Mouse (Mus musculus) kidney, embryonic 16.5 days (tissue): Measurements from ENCODE around the gene Arl8b. TPM values are rescaled to one million over a fixed set of nuclear protein-coding genes. Genes with fewer than 3 reads are reported as not detected.
A peak's percentile ranks its signal among the peaks of the same experiment; 100 is the strongest.

Experiments used
- ATAC-seq: fragments of 200-750 bp; cut with Nextera tagmentation; 2 replicates; pipeline ENCODE4 v1.8.0; 2017; ENCODE audit warnings: moderate TSS enrichment; ENCODE audit not compliant: low FRiP score, low TSS enrichment
- H3K27ac ChIP-seq: fragments of 300-500 bp; sonication (generic); 2 replicates; pipeline ENCODE4 v1.5.1; 2014; ENCODE audit warnings: low read length
- H3K27me3 ChIP-seq: fragments of 300-500 bp; sonication (generic); 2 replicates; pipeline ENCODE4 v1.6.1; 2014; ENCODE audit warnings: low read length, control low read depth, mixed read lengths; ENCODE audit not compliant: insufficient read depth
- H3K36me3 ChIP-seq: fragments of 300-500 bp; sonication (generic); 2 replicates; pipeline ENCODE4 v1.6.1; 2014; ENCODE audit warnings: low read length, control low read depth, mixed read lengths; ENCODE audit not compliant: insufficient read depth
- H3K4me1 ChIP-seq: fragments of 300-500 bp; sonication (generic); 2 replicates; pipeline ENCODE4 v1.6.1; 2014; ENCODE audit warnings: low read length, control low read depth, mixed read lengths; ENCODE audit not compliant: insufficient read depth
- H3K4me2 ChIP-seq: fragments of 300-500 bp; sonication (generic); replicated peaks from 2 replicates; pipeline ENCODE4 v1.6.1; 2014; ENCODE audit warnings: low read depth, low read length
- H3K4me3 ChIP-seq: fragments of 300-500 bp; sonication (generic); 2 replicates; pipeline ENCODE4 v1.5.1; 2014; ENCODE audit warnings: mild to moderate bottlenecking, low read length
- H3K9ac ChIP-seq: fragments of 300-500 bp; sonication (generic); replicated peaks from 2 replicates; pipeline ENCODE4 v1.6.1; 2014; ENCODE audit warnings: low read length
- H3K9me3 ChIP-seq: fragments of 300-500 bp; sonication (generic); 2 replicates; pipeline ENCODE4 v1.6.1; 2016; ENCODE audit warnings: low read length, control low read depth
- WGBS: fragments of 180-500 bp; shearing (Covaris S2); extraction: QIAGEN DNeasy Blood & Tissue Kit; methylation state at CpG from one replicate; pipeline ENCODE4 v1.1.7; 2014; 5-methylcytosine and 5-hydroxymethylcytosine counted together
- polyA plus RNA-seq: library from polyadenylated mRNA; unstranded; fragments of >200 nt; fragmentation: Nextera tagmentation; extraction: Ambion mirVana; gene quantifications from 2 replicates; pipeline ENCODE4 v1.2.1, GENCODE M21; 2015

Gene Arl8b
- polyA plus RNA-seq, 1 experiment from 2014 or later = 79.1 TPM

GRCm38 (mm10) chr6:108840861-108841640 is 58.2 kb downstream of the Arl8b start:
- Histone ChIP-seq H3K4me1 (no peaks in the 10 kb centered on the region), H3K4me3 (no peak overlapping the region), H3K4me2 (no peak overlapping the region), H3K27me3 (no peaks in the 10 kb centered on the region), H3K9me3 (no peaks in the 10 kb centered on the region), H3K9ac (no peak overlapping the region), H3K36me3 (peaks cover 29% of the 10 kb centered on the region), H3K27ac (no peak overlapping the region)
- WGBS = 94% methylated on average over 8 of the region's 8 CpGs
- ATAC-seq = no peak

- Histone ChIP-seq H3K27me3 (no peaks in the 10 kb centered on the region), H3K4me2 (no peak overlapping the region), H3K9me3 (no peaks in the 10 kb centered on the region), H3K4me3 (no peak overlapping the region), H3K36me3 (peaks cover 33% of the 10 kb centered on the region), H3K4me1 (no peaks in the 10 kb centered on the region), H3K27ac (no peak overlapping the region), H3K9ac (no peak overlapping the region)
- ATAC-seq = no peak
- 65% methylated on average over 1 of the region's 1 CpGs for WGBS
Observed at GRCm38 (mm10) chr6:108843664-108844063, 60.8 kb downstream of the Arl8b start.

GRCm38 (mm10) chr6:108844093-108844492 is 61.2 kb downstream of the Arl8b start:
- H3K9me3 ChIP-seq = no peaks in the 10 kb centered on the region
- H3K4me3 ChIP-seq = no peak overlapping the region
- H3K36me3 ChIP-seq = peaks cover 36% of the 10 kb centered on the region
- WGBS = 72% methylated on average over 3 of the region's 3 CpGs
- no peaks in the 10 kb centered on the region for H3K27me3 ChIP-seq
- H3K27ac ChIP-seq = no peak overlapping the region
- H3K4me1 ChIP-seq = no peaks in the 10 kb centered on the region
- H3K9ac ChIP-seq = no peak overlapping the region
- ATAC-seq = no peak
- H3K4me2 ChIP-seq = no peak overlapping the region

GRCm38 (mm10) chr6:108844771-108845170 is 61.9 kb downstream of the Arl8b start:
- Histone ChIP-seq H3K4me2 (no peak overlapping the region), H3K9me3 (no peaks in the 10 kb centered on the region), H3K36me3 (peaks cover 35% of the 10 kb centered on the region), H3K27me3 (no peaks in the 10 kb centered on the region), H3K9ac (no peak overlapping the region), H3K27ac (no peak overlapping the region), H3K4me1 (no peaks in the 10 kb centered on the region), H3K4me3 (no peak overlapping the region)
- ATAC-seq = no peak
- 91% methylated on average over 7 of the region's 7 CpGs for WGBS

GRCm38 (mm10) chr6:108852088-108852670 is 69.3 kb downstream of the Arl8b start:
- H3K9me3 ChIP-seq = no peaks in the 10 kb centered on the region
- no peak overlapping the region for H3K4me2 ChIP-seq
- no peak overlapping the region for H3K4me3 ChIP-seq
- 88% methylated on average over 8 of the region's 8 CpGs for WGBS
- no peaks in the 10 kb centered on the region for H3K27me3 ChIP-seq
- H3K27ac ChIP-seq = no peak overlapping the region
- H3K9ac ChIP-seq = no peak overlapping the region
- H3K36me3 ChIP-seq = peaks cover 61% of the 10 kb centered on the region
- no peak for ATAC-seq
- H3K4me1 ChIP-seq = no peaks in the 10 kb centered on the region

- Histone ChIP-seq H3K4me3 (no peak overlapping the region), H3K27ac (no peak overlapping the region), H3K9me3 (no peaks in the 10 kb centered on the region), H3K27me3 (no peaks in the 10 kb centered on the region), H3K9ac (no peak overlapping the region), H3K4me1 (no peaks in the 10 kb centered on the region), H3K4me2 (no peak overlapping the region), H3K36me3 (peaks cover 66% of the 10 kb centered on the region)
- whole genome bisulfite sequencing = 92% methylated on average over 5 of the region's 5 CpGs
- ATAC-seq = no peak
Observed at GRCm38 (mm10) chr6:108852986-108853385, 70.1 kb downstream of the Arl8b start.

- H3K27ac ChIP-seq = no peak overlapping the region
- H3K4me1 ChIP-seq = no peaks in the 10 kb centered on the region
- H3K9ac ChIP-seq = no peak overlapping the region
- peaks cover 11% of the 10 kb centered on the region for H3K9me3 ChIP-seq
- ATAC-seq = 0 out of 2 replicates have a peak, but pooled peaks have one; percentile 39
- H3K4me2 ChIP-seq = no peak overlapping the region
- H3K4me3 ChIP-seq = no peak overlapping the region
- no peaks in the 10 kb centered on the region for H3K27me3 ChIP-seq
- peaks cover 34% of the 10 kb centered on the region for H3K36me3 ChIP-seq
- WGBS = 81% methylated on average over 9 of the region's 9 CpGs
Observed at GRCm38 (mm10) chr6:108858583-108858982, 75.7 kb downstream of the Arl8b start.

GRCm38 (mm10) chr6:108861226-108861625 is 78.3 kb downstream of the Arl8b start:
- Histone ChIP-seq H3K27ac (no peak overlapping the region), H3K9me3 (peaks cover 11% of the 10 kb centered on the region), H3K36me3 (peaks cover 11% of the 10 kb centered on the region; the same call in 1 of the 2 replicates), H3K4me1 (no peaks in the 10 kb centered on the region), H3K4me3 (no peak overlapping the region), H3K27me3 (no peaks in the 10 kb centered on the region), H3K4me2 (no peak overlapping the region), H3K9ac (no peak overlapping the region)
- ATAC-seq = no peak
- 92% methylated on average over 1 of the region's 1 CpGs for WGBS

- Histone ChIP-seq H3K9me3 (peaks cover 11% of the 10 kb centered on the region), H3K27ac (no peak overlapping the region), H3K4me1 (no peaks in the 10 kb centered on the region), H3K27me3 (no peaks in the 10 kb centered on the region), H3K36me3 (peaks cover 8% of the 10 kb centered on the region; the same call in 1 of the 2 replicates), H3K9ac (no peak overlapping the region), H3K4me3 (no peak overlapping the region), H3K4me2 (no peak overlapping the region)
- WGBS = 77% methylated on average over 2 of the region's 2 CpGs
- peak; percentile 59; the same call in 1 of the 2 replicates for ATAC-seq
Observed at GRCm38 (mm10) chr6:108862548-108862947, 79.6 kb downstream of the Arl8b start.

- 73% methylated on average over 5 of the region's 5 CpGs for WGBS
- Histone ChIP-seq H3K27me3 (no peaks in the 10 kb centered on the region), H3K4me1 (no peaks in the 10 kb centered on the region), H3K9ac (no peak overlapping the region), H3K4me2 (no peak overlapping the region), H3K36me3 (0 out of 2 replicates have a peak, but pooled peaks cover 2% of the 10 kb centered on the region), H3K4me3 (no peak overlapping the region), H3K27ac (no peak overlapping the region), H3K9me3 (peaks cover 11% of the 10 kb centered on the region)
- no peak for ATAC-seq
Observed at GRCm38 (mm10) chr6:108866317-108866716, 83.4 kb downstream of the Arl8b start.
